Mouse (Mus musculus) CD4-positive, CD25-positive, alpha-beta regulatory T cell, adult 2 months (primary cell): ENCODE measurements around the gene Actr5.

ENCODE experiments used
- DNase-seq: peaks from one replicate; pipeline ENCODE4 v3.0.0-alpha.2; 2012; ENCODE audit warnings: low read depth, low spot score

The Actr5 gene

DNA sequence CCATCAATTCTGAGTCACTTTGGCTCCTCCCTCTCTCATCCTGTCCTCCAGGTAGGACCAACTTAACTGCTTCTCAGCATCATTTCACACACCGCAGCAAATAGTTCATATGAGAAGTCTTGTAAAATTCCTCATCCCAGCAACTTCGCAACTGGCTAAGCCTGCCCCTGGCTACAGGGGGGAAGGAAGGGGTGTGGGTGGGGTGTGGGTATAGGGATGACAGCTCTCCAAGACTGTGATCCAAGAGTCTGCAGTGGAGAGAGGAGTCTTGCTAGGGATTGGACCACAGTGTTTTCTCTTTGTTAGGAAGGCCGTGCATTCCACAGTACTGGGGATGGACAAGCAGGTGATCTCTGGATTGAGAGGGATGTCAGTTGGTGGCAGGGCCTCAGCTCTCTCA, 60.2 kb downstream of the Actr5 start:
- DNase-seq = no peak

DNA sequence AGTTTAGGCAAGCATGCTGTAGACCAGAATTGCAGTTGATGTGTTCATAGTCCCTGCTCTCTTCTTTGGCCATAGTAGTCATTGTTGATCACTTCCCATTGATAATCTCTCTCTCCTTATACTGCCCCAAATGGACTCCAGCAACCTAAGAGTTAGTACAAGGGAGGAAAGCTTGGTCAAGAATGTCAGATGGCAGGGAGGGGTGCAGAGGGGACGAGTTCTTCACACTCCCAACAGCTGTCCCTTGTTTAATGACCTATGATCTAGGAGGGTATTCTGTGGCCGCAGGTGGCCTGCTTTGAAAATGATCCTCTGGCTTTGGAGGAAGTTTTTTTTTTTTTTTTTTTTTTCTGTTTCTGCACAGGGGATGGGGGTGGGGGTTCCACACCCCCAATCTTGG, 61.7 kb downstream of the Actr5 start:
- no peak for DNase-seq

DNA sequence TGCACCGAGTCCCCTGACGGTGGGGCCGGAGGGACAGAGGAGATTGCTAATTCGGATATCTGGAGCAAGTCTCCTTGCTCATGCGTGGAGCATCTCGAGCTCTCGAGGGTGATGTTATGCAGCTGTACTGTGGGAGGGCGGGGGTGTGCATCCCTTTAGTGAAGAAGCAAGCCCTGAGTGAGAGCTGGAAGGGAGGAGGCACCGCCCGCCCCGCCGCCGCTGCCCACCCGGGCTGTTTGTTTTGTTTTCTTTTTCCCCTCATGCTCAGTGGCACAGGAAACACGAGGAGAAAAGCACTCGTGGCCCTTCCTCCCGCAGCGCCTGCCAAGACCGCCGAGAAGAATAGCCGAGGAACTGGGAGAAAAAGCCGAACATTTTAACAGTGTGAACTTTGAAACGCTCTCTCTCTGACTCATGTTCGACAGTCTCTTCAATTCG, 63.1 kb downstream of the Actr5 start:
- DNase-seq = peak; percentile 48
